Mouse (Mus musculus) megakaryocyte progenitor cell, adult 5-6 weeks (primary cell): ENCODE measurements around the gene Gm20390. TPM values are rescaled to one million over a fixed set of nuclear protein-coding genes. Genes with fewer than 3 reads are reported as not detected.
A peak's percentile ranks its signal among the peaks of the same experiment; 100 is the strongest.
"Not testable (repeated sequence)": the region's sequence is repeated elsewhere in the genome, so short reads cannot be mapped to it uniquely, and the experiment has no call there.

Experiments used
- ATAC-seq: replicated peaks from 2 replicates; pipeline ENCODE4 v1.8.0; 2016; ENCODE audit warnings: mild to moderate bottlenecking, moderate TSS enrichment, inconsistent platforms; ENCODE audit not compliant: poor library complexity
- total RNA-seq, 2 experiments: library from RNA; stranded (forward) in 1 of 2; stranded (reverse) in 1 of 2; fragments of 157-497, 149-512 nt in 1 of 2; fragments of 200-1000 nt in 1 of 2; gene quantifications; 2 replicates each; pipeline versions ENCODE4 v1.2.3 to v1.2.4; 2015 to 2017

Gm20390 gene
- total RNA-seq, 2 experiments from 2014 or later = 43.7 TPM; not detected in 1

DNA sequence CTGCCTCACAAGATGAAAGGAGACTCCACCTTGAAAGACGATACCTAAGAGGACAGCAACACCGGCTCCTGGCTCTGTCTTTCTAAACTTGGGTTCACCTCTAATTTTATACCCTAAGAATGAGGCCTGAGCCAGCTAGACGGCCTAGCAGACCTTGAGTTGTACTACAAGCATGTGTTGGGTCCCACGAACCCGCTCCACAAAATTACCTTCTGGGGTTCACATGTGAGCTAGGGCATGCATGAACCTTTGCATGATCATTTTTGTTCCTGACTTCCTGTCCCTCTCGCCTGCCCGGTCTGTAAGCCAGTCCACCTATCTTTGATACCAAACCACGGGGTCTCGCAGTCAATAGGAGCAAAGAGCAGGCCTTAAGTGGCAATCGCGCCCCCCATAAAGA, 712 bp downstream of the Gm20390 start:
- peak; percentile 5 for ATAC-seq

DNA sequence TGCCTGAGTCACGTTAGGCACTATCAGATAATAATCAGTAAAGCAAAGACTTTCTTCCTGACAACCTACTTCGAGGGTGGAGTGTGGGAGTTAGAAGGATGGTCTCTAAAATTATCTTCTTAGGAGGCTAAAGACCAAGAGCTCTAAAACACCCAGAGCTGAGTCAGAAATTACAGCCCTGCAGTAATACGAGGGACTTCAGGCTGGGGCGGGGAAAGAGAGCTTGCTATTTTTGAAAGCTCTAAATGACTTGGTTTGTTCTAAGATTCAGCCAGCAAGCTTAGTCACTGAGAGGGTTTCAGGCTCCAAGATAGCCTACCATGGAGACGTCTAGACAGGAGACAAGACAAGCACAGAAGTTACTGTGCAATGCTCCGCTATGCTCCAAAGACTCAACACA, 2.7 kb downstream of the Gm20390 start:
- ATAC-seq = no peak

GRCm38 (mm10) chr11:93963013-93963412, 5.1 kb downstream of the Gm20390 start:
- no peak for ATAC-seq

DNA sequence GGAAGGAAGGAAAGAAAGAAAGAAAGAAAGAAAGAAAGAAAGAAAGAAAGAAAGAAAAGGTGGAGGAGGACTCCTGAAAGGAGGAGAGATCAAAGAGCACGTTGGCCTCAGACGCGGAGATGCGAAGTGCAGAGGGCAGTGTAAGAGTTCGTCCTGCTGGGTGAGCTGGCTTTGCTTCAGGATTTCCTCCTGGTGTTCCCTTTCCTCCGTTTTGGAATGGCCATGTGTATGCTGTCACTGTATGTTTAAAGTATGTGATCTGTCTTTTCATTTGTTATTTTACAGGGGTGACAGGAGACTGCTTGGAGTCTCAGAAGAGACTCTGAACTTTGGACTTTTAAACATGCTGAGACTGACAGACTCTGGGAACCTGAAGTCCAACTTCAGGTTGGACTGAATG, 6.6 kb downstream of the Gm20390 start:
- ATAC-seq = no peak

DNA sequence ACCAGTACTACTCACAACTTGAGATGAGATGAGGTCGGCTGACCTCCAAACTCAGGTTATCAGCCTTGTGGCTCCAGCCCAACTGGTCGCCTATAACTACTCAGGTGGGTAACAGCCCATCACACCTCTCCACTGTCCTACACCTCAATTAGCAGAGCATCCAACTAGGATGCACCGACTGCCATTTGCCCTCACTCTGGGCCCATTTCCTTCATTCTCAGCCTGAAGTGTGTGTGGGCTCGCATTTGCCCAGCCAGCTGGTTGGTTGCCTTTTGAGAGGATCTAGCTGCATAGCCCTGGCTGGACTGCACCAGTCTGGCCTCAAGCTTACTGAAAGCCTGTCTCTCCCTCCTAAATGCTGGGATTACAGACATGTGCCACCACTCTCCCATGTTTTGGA, 10.3 kb downstream of the Gm20390 start:
- no peak for ATAC-seq

- ATAC-seq = no peak
Observed at GRCm38 (mm10) chr11:93957031-93957555, 11.0 kb downstream of the Gm20390 start.

- peak; percentile 13 for ATAC-seq
Observed at GRCm38 (mm10) chr11:93956159-93956558, 11.9 kb downstream of the Gm20390 start, which contains the start of gene Nme2. Nme2 (minus strand) TSS chr11:93956259.

GRCm38 (mm10) chr11:93955256-93956150, 12.6 kb downstream of the Gm20390 start:
- ATAC-seq = peak; percentile 93

DNA sequence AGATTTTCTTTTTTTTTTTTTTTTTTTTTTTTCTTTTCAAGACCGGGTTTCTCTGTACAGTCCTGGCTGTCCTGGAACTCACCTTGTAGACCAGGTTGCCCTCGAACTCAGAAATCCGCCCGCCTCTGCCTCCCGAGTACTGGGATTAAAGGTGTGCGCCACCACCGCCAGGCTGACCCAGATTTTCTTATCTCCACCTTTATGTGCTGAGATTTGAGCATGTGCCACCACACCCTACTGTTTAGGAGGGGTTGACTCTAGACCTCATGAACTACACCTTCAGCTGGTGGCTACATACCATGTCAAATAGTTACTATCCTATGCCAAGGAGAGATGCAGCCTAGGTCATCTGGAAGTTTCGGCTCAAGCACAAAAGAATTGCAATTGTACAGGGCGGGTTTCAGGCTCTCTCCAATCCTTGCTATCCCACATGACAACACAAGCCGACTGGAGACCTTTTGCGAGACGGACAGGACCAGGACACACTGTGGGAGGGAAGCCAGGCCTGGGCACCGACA, 13.3 kb downstream of the Gm20390 start:
- ATAC-seq = peak; percentile 5; the same call in 1 of the 2 replicates

- ATAC-seq = no peak
Observed at GRCm38 (mm10) chr11:93952376-93952775, 15.7 kb downstream of the Gm20390 start.

GRCm38 (mm10) chr11:93950045-93950444, 18.0 kb downstream of the Gm20390 start:
- no peak for ATAC-seq

DNA sequence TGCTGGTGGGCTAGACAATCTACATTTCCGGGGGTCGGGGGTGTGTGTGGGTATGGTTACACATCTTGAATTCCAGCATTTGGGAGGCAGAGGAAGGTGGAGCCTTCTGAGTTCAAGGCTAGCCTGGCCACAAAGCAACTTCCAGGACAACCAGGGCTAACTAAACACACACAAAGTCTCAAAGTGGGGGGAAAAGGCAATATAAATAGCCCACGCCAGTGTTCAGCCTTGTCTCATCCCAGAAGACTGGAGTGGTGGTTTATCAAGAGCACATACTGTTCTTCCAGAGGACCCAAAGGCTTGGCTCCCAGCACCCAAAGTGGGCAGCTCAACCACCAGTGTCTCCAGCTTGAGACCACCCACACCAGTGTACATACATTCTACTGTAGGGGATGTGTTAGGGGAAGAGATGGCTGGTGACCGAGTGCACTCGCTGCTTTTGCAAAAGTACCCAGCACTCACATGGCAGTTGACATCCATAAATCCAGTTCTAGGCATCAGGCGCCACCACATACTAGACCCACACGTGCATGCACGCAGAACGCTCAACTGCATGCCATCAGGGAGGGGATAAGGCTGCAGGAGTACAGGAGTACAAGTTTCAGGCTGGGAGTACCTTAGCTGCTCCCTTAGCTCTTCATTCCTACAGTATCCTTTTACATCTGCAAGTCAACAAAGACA, 19.1 kb downstream of the Gm20390 start:
- ATAC-seq = no peak

DNA sequence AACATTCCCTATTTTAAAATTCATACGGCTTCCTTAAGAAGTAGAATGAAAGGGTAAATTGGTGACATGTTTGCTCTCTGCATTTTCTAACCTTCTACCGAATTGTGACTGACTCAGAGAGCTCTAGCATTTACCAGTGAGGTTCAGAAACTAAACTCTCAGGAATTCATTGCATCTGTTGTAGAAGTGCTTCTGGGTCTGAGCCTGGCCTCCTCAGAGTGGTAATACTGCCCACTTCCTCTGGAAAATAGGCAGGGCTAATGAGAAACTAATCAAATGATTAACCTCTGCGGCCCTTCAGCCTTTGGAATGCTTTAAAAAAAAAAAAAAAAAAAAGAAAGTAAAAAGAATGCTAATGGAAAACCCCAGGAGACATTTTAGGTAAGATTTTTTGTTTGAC, 23.1 kb downstream of the Gm20390 start:
- ATAC-seq = no peak

- peak; percentile 80 for ATAC-seq
Observed at GRCm38 (mm10) chr11:93940906-93941305, 27.2 kb downstream of the Gm20390 start.

DNA sequence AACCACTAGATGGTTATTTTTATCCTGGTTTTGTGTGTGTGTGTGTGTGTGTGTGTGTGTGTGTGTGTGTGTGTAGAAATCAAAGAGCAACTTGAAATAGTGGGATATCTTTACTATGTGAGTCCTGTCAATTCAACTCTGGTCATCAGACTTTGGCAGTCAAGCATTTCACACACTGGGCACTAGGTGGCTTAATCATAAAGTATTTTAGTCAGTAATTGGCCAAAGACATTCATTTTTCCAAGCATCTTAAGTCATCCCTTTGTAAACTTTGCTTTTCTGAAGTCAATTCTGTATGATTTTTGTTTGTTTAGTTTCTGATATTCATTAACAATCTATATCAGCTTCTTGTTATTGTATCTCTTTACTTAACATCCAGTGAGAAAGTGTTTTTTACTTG, 39.0 kb downstream of the Gm20390 start:
- no peak; the same call in 1 of the 2 replicates for ATAC-seq

- ATAC-seq = not testable (repeated sequence)
Observed at GRCm38 (mm10) chr11:93915019-93915418, 53.1 kb downstream of the Gm20390 start.

GRCm38 (mm10) chr11:93911603-93912002, 56.5 kb downstream of the Gm20390 start:
- no peak for ATAC-seq

DNA sequence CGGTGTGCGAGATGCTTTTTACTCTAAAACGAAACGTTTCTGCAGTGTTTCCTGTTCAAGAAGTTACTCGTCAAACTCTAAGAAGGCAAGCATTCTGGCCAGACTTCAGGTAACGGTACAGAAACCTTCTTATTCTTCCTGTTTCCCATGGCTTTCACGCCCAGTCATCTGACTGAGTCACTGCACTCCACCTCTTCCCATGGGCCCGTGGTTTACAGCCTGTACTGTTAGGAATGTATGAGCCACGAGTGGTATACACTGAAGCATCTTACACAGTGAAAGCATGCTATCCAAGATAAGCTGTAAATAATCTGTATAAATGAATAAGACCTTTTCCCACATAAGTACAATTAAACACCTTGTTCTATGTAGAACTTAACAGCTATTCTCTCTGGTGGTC, 59.3 kb downstream of the Gm20390 start:
- no peak for ATAC-seq

DNA sequence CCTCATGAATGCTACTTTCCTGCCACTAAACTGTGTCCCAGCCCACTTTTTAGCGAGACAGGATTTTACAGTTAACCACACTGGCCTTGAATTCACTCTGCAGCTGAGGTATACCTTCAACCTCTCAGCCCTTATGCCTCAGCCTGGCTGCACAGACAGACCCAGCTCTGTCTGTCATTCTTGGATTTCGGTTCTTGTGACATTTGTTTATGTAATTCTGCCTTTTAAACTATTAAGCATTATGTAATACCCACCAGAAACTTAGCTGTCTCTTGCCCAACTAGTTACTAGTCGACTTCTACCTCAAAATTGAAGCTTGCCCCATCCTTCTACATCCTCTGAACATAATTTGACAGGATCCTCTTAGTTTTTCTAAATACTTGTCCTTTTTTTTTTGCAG, 60.3 kb downstream of the Gm20390 start:
- peak; percentile 42 for ATAC-seq

DNA sequence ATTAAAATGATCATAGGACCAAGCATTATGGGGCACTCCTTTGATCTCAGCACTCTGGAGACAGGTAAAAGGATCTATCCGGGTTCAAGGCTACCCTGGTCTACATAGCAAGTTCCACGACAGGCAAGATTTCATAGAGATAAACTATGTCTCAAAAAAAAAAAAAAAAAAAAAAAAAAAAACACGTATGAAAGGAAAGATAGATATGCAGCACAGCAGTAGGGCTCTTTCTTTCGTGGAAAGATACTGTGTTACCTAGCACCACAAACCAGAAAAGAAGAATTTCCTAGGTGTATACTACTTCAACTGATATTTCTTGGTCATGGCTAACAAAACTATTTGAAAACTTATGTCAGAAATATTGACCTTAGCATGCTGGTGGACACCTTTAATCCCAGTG, 61.3 kb downstream of the Gm20390 start:
- ATAC-seq = no peak
